Mouse (Mus musculus): ENCODE data around the gene Meig1.

- TF ChIP-seq CTCF (IDR thresholded peaks at IDR 0.05; ENCODE audit: low read depth, low read length): no peak
- no peak for TF ChIP-seq GATA1 (IDR thresholded peaks at IDR 0.05; ENCODE audit: borderline replicate concordance, low read length)
- no peak for TF ChIP-seq TAL1 (conservative IDR thresholded peaks at IDR 0.05; ENCODE audit: low read depth, low read length)
Observed at GRCm38 (mm10) chr2:3405981-3406380, 16.5 kb downstream of the Meig1 start.

Data from G1E (cell line).